Mouse (Mus musculus): ENCODE data around the gene Usmg5. TPM values are rescaled to one million over a fixed set of nuclear protein-coding genes. Genes with fewer than 3 reads are reported as not detected.

Usmg5 gene
- total and polyA plus RNA-seq, 2 experiments = 125 to 264 TPM

GRCm38 (mm10) chr19:47053471-47053870 is 37.0 kb downstream of the Usmg5 start:
- TF ChIP-seq POLR2A (IDR thresholded peaks at IDR 0.05; ENCODE audit: extremely low read depth, insufficient read depth, low read length) (no peak), CTCF (IDR thresholded peaks at IDR 0.05; ENCODE audit: low read depth, low read length) (no peak)
- peaks cover 4% of the 10 kb centered on the region; the same call in 1 of the 2 replicates for H3K79me2 ChIP-seq (ENCODE audit: control insufficient read depth, insufficient read depth, low read length)
- no peaks in the 10 kb centered on the region; the same call in 1 of the 2 replicates for H3K36me3 ChIP-seq (ENCODE audit: control insufficient read depth, insufficient read depth, low read length)
- no peak overlapping the region for H3K9ac ChIP-seq (ENCODE audit: low read depth, low read length)
- peaks cover 11% of the 10 kb centered on the region for H3K4me1 ChIP-seq (ENCODE audit: control insufficient read depth, insufficient read depth, low read length)
- no peaks in the 10 kb centered on the region for H3K27me3 ChIP-seq (ENCODE audit: control insufficient read depth, insufficient read depth, low read length)
- peak overlapping the region; percentile 61 for H3K27ac ChIP-seq (replicated peaks; ENCODE audit: insufficient read depth, low read depth, low read length)
- no peak overlapping the region for H3K4me3 ChIP-seq (ENCODE audit: insufficient read depth, low read depth, low read length)
- WGBS = 25% methylated on average over 4 of the region's 4 CpGs
- peak; percentile 98 for DNase-seq (ENCODE audit: extremely low read depth, low read depth, low spot score)

- 48% methylated on average over 4 of the region's 4 CpGs for WGBS
- DNase-seq (ENCODE audit: extremely low read depth, low read depth, low spot score) = no peak
- Histone ChIP-seq H3K27me3 (ENCODE audit: control insufficient read depth, insufficient read depth, low read length) (no peaks in the 10 kb centered on the region), H3K9ac (ENCODE audit: low read depth, low read length) (no peak overlapping the region), H3K36me3 (ENCODE audit: control insufficient read depth, insufficient read depth, low read length) (no peaks in the 10 kb centered on the region; the same call in 1 of the 2 replicates), H3K27ac (replicated peaks; ENCODE audit: insufficient read depth, low read depth, low read length) (peak overlapping the region; percentile 77), H3K4me3 (ENCODE audit: insufficient read depth, low read depth, low read length) (no peak overlapping the region), H3K4me1 (ENCODE audit: control insufficient read depth, insufficient read depth, low read length) (peaks cover 11% of the 10 kb centered on the region), H3K79me2 (ENCODE audit: control insufficient read depth, insufficient read depth, low read length) (peaks cover 4% of the 10 kb centered on the region; the same call in 1 of the 2 replicates)
- TF ChIP-seq CTCF (IDR thresholded peaks at IDR 0.05; ENCODE audit: low read depth, low read length) = no peak
- no peak for TF ChIP-seq POLR2A (IDR thresholded peaks at IDR 0.05; ENCODE audit: extremely low read depth, insufficient read depth, low read length)
Observed at GRCm38 (mm10) chr19:47052927-47053326, 37.5 kb downstream of the Usmg5 start.

DNA sequence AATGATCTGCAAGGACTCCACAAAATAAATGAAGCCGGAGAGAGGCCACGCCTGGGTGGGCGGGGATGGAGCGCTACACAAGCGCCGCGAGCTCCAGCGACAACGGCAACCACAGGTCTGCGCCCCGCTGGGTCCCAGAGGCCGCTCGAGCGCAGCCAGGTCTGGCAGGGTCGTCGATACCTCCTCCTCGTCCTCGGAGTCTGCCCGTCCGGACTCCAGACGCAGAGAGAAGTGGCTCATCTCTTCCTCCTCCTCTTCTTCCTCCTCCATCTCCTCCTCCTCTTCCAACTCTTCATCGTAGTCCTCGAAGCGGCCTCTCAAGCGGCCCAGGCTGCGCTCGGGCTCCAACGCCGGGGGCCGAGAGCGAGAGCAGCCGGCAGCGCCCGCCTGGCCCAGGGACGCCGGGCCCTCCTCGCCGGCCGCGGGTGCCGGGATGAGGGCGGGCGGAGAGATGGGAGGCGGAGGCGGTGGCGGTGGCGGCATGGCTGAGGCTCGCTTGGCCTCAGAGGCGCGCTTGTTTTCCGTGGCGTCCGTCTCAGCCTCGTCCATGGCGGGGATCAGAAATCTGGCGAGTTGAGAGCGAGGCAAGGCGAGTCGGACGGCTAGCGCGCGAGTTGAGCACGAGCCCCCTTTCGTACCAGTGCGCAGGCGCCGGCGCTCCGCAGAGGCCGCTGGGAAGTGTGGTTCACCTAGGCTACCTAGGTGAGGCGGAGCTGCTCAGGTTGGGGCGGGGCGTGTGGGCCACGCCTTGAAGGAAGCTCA is 40.0 kb downstream of the Usmg5 start, which contains the start of gene Pcgf6:
Gene Pcgf6, minus strand, starts transcription at position 636 of the 762 bp plus-strand sequence.
- H3K27ac ChIP-seq (replicated peaks; ENCODE audit: insufficient read depth, low read depth, low read length) = peak within 1 kb of the TSS; percentile 74
- WGBS = under 1% methylated on average over 75 of the region's 75 CpGs

DNA sequence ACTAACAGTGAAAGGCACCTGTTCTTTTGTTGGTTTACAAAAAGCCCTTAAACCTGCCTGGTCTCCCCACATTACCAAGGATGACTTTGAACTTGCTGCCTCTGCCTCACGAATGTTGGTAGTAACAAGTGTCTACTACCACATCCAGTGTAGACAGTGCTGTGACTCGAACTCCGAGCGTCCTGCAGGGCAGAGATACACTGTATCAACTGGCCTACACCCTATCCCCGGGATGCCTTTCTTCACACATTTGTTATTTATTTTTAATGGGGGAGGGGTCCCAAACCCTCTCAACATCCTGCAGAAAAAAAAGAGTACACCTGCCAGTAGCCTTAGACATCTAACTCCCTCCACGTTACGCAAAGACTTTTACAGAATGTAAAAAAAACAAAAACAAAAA is 40.6 kb downstream of the Usmg5 start:
- TF ChIP-seq CTCF (IDR thresholded peaks at IDR 0.05; ENCODE audit: low read depth, low read length) (no peak), POLR2A (IDR thresholded peaks at IDR 0.05; ENCODE audit: extremely low read depth, insufficient read depth, low read length) (no peak)
- Histone ChIP-seq H3K36me3 (ENCODE audit: control insufficient read depth, insufficient read depth, low read length) (peaks cover 10% of the 10 kb centered on the region; the same call in 1 of the 2 replicates), H3K4me1 (ENCODE audit: control insufficient read depth, insufficient read depth, low read length) (peaks cover 11% of the 10 kb centered on the region), H3K4me3 (ENCODE audit: insufficient read depth, low read depth, low read length) (no peak overlapping the region; the same call in 1 of the 2 replicates), H3K79me2 (ENCODE audit: control insufficient read depth, insufficient read depth, low read length) (peaks cover 4% of the 10 kb centered on the region; the same call in 1 of the 2 replicates), H3K27me3 (ENCODE audit: control insufficient read depth, insufficient read depth, low read length) (no peaks in the 10 kb centered on the region), H3K27ac (replicated peaks; ENCODE audit: insufficient read depth, low read depth, low read length) (no peak overlapping the region), H3K9ac (ENCODE audit: low read depth, low read length) (no peak overlapping the region)
- WGBS = 8% methylated on average over 7 of the region's 7 CpGs
- DNase-seq (ENCODE audit: extremely low read depth, low read depth, low spot score) = no peak

More for the DNA sequence above, 40.0 kb downstream of the Usmg5 start, which contains the start of gene Pcgf6:
- Histone ChIP-seq H3K27me3 (ENCODE audit: control insufficient read depth, insufficient read depth, low read length) (no peaks in the 10 kb centered on the region), H3K36me3 (ENCODE audit: control insufficient read depth, insufficient read depth, low read length) (peaks cover 6% of the 10 kb centered on the region; the same call in 1 of the 2 replicates), H3K9ac (ENCODE audit: low read depth, low read length) (peak within 1 kb of the TSS; percentile 92), H3K79me2 (ENCODE audit: control insufficient read depth, insufficient read depth, low read length) (peaks cover 4% of the 10 kb centered on the region; the same call in 1 of the 2 replicates), H3K4me1 (ENCODE audit: control insufficient read depth, insufficient read depth, low read length) (peaks cover 11% of the 10 kb centered on the region), H3K4me3 (ENCODE audit: insufficient read depth, low read depth, low read length) (peak within 1 kb of the TSS; percentile 95)
- peak; percentile 50 for TF ChIP-seq POLR2A (IDR thresholded peaks at IDR 0.05; ENCODE audit: extremely low read depth, insufficient read depth, low read length)
- TF ChIP-seq CTCF (IDR thresholded peaks at IDR 0.05; ENCODE audit: low read depth, low read length) = no peak
- DNase-seq (ENCODE audit: extremely low read depth, low read depth, low spot score) = peak; percentile 73

- Histone ChIP-seq H3K9ac (ENCODE audit: low read depth, low read length) (no peak overlapping the region), H3K4me3 (ENCODE audit: insufficient read depth, low read depth, low read length) (no peak overlapping the region), H3K36me3 (ENCODE audit: control insufficient read depth, insufficient read depth, low read length) (peaks cover 10% of the 10 kb centered on the region; the same call in 1 of the 2 replicates), H3K79me2 (ENCODE audit: control insufficient read depth, insufficient read depth, low read length) (peaks cover 4% of the 10 kb centered on the region; the same call in 1 of the 2 replicates), H3K4me1 (ENCODE audit: control insufficient read depth, insufficient read depth, low read length) (peaks cover 11% of the 10 kb centered on the region), H3K27ac (replicated peaks; ENCODE audit: insufficient read depth, low read depth, low read length) (no peak overlapping the region), H3K27me3 (ENCODE audit: control insufficient read depth, insufficient read depth, low read length) (no peaks in the 10 kb centered on the region)
- DNase-seq (ENCODE audit: extremely low read depth, low read depth, low spot score) = no peak
- TF ChIP-seq POLR2A (IDR thresholded peaks at IDR 0.05; ENCODE audit: extremely low read depth, insufficient read depth, low read length) = no peak
- TF ChIP-seq CTCF (IDR thresholded peaks at IDR 0.05; ENCODE audit: low read depth, low read length) = no peak
- WGBS = 76% methylated on average over 4 of the region's 4 CpGs
Observed at GRCm38 (mm10) chr19:47049061-47049460, 41.4 kb downstream of the Usmg5 start.
